Mouse (Mus musculus): ENCODE data around the gene Eme2. TPM values are rescaled to one million over a fixed set of nuclear protein-coding genes. Genes with fewer than 3 reads are reported as not detected.
A peak's percentile ranks its signal among the peaks of the same experiment; 100 is the strongest.

Eme2 gene
- polyA plus RNA-seq, 1 experiment from 2014 or later, result 17.5 TPM

- H3K4me3 ChIP-seq (ENCODE audit: low read depth, low read length), result peak overlapping the region; percentile 68
- H3K4me1 ChIP-seq (ENCODE audit: insufficient read depth, low read depth, low read length), result peaks cover 9% of the 10 kb centered on the region
- H3K9ac ChIP-seq (replicated peaks; ENCODE audit: low read depth), result peak overlapping the region; percentile 79
- DNase-seq (ENCODE audit: low spot score) (no peak), ATAC-seq (no peak)
- no peaks in the 10 kb centered on the region for H3K36me3 ChIP-seq (ENCODE audit: insufficient read depth, low read length)
- TF ChIP-seq EP300 (IDR thresholded peaks at IDR 0.05), result no peak
- H3K4me2 ChIP-seq (replicated peaks; ENCODE audit: low read depth, low read length), result peak overlapping the region; percentile 82
- H3K27me3 ChIP-seq (replicated peaks; ENCODE audit: insufficient read depth, low read length), result no peaks in the 10 kb centered on the region
- H3K27ac ChIP-seq (ENCODE audit: low read length), result no peak overlapping the region
- no peaks in the 10 kb centered on the region for H3K9me3 ChIP-seq (ENCODE audit: low read length)
Observed at GRCm38 (mm10) chr17:24935666-24936065, 40.8 kb upstream of the Eme2 start.

- no peak overlapping the region for H3K4me3 ChIP-seq (ENCODE audit: low read depth, low read length)
- peak overlapping the region; percentile 79; the same call in 1 of the 2 replicates for H3K9ac ChIP-seq (replicated peaks; ENCODE audit: low read depth)
- peaks cover 9% of the 10 kb centered on the region for H3K4me1 ChIP-seq (ENCODE audit: insufficient read depth, low read depth, low read length)
- no peaks in the 10 kb centered on the region for H3K36me3 ChIP-seq (ENCODE audit: insufficient read depth, low read length)
- no peaks in the 10 kb centered on the region for H3K27me3 ChIP-seq (replicated peaks; ENCODE audit: insufficient read depth, low read length)
- WGBS, result 55% methylated on average over 4 of the region's 4 CpGs
- TF ChIP-seq EP300 (IDR thresholded peaks at IDR 0.05), result no peak
- TF ChIP-seq CTCF (IDR thresholded peaks at IDR 0.05), result no peak
- no peak overlapping the region for H3K27ac ChIP-seq (ENCODE audit: low read length)
- H3K9me3 ChIP-seq (ENCODE audit: low read length), result no peaks in the 10 kb centered on the region
- ATAC-seq (no peak), DNase-seq (ENCODE audit: low spot score) (no peak)
- H3K4me2 ChIP-seq (replicated peaks; ENCODE audit: low read depth, low read length), result no peak overlapping the region
Observed at GRCm38 (mm10) chr17:24934926-24935325, 40.0 kb upstream of the Eme2 start.

- no peak overlapping the region for H3K9ac ChIP-seq (replicated peaks; ENCODE audit: low read depth)
- WGBS, result 78% methylated on average over 4 of the region's 4 CpGs
Observed at GRCm38 (mm10) chr17:24933163-24933562, 38.3 kb upstream of the Eme2 start.

GRCm38 (mm10) chr17:24932431-24932830, 37.5 kb upstream of the Eme2 start:
- H3K4me3 ChIP-seq (ENCODE audit: low read depth, low read length), result no peak overlapping the region
- DNase-seq (ENCODE audit: low spot score), result no peak
- no peak overlapping the region for H3K27ac ChIP-seq (ENCODE audit: low read length)
- WGBS, result 88% methylated on average over 4 of the region's 4 CpGs
- H3K4me1 ChIP-seq (ENCODE audit: insufficient read depth, low read depth, low read length), result peaks cover 9% of the 10 kb centered on the region
- TF ChIP-seq EP300 (IDR thresholded peaks at IDR 0.05), result no peak
- no peak for TF ChIP-seq CTCF (IDR thresholded peaks at IDR 0.05)
- H3K9me3 ChIP-seq (ENCODE audit: low read length), result no peaks in the 10 kb centered on the region
- no peak overlapping the region for H3K9ac ChIP-seq (replicated peaks; ENCODE audit: low read depth)
- H3K36me3 ChIP-seq (ENCODE audit: insufficient read depth, low read length), result no peaks in the 10 kb centered on the region
- no peak overlapping the region for H3K4me2 ChIP-seq (replicated peaks; ENCODE audit: low read depth, low read length)
- no peak for ATAC-seq
- H3K27me3 ChIP-seq (replicated peaks; ENCODE audit: insufficient read depth, low read length), result no peaks in the 10 kb centered on the region

More at GRCm38 (mm10) chr17:24933163-24933562, 38.3 kb upstream of the Eme2 start:
- H3K9me3 ChIP-seq (ENCODE audit: low read length), result no peaks in the 10 kb centered on the region
- peaks cover 9% of the 10 kb centered on the region for H3K4me1 ChIP-seq (ENCODE audit: insufficient read depth, low read depth, low read length)
- H3K36me3 ChIP-seq (ENCODE audit: insufficient read depth, low read length), result no peaks in the 10 kb centered on the region
- no peak overlapping the region for H3K27ac ChIP-seq (ENCODE audit: low read length)
- H3K27me3 ChIP-seq (replicated peaks; ENCODE audit: insufficient read depth, low read length), result no peaks in the 10 kb centered on the region
- DNase-seq (ENCODE audit: low spot score) (no peak), ATAC-seq (no peak)
- no peak overlapping the region for H3K4me3 ChIP-seq (ENCODE audit: low read depth, low read length)
- H3K4me2 ChIP-seq (replicated peaks; ENCODE audit: low read depth, low read length), result no peak overlapping the region
- TF ChIP-seq EP300 (IDR thresholded peaks at IDR 0.05), result no peak
- TF ChIP-seq CTCF (IDR thresholded peaks at IDR 0.05), result no peak

- Histone ChIP-seq H3K4me1 (ENCODE audit: insufficient read depth, low read depth, low read length) (no peaks in the 10 kb centered on the region), H3K27me3 (replicated peaks; ENCODE audit: insufficient read depth, low read length) (no peaks in the 10 kb centered on the region), H3K27ac (ENCODE audit: low read length) (no peak overlapping the region), H3K9me3 (ENCODE audit: low read length) (no peaks in the 10 kb centered on the region), H3K9ac (replicated peaks; ENCODE audit: low read depth) (no peak overlapping the region), H3K4me3 (ENCODE audit: low read depth, low read length) (no peak overlapping the region), H3K36me3 (ENCODE audit: insufficient read depth, low read length) (0 out of 2 replicates have a peak, but pooled peaks cover 4% of the 10 kb centered on the region), H3K4me2 (replicated peaks; ENCODE audit: low read depth, low read length) (no peak overlapping the region)
- DNase-seq (ENCODE audit: low spot score) (no peak), ATAC-seq (peak; percentile 17; the same call in 1 of the 2 replicates)
- WGBS, result 71% methylated on average over 1 of the region's 1 CpGs
- TF ChIP-seq CTCF (IDR thresholded peaks at IDR 0.05), result no peak
- TF ChIP-seq EP300 (IDR thresholded peaks at IDR 0.05), result no peak
Observed at GRCm38 (mm10) chr17:24929506-24929905, 34.6 kb upstream of the Eme2 start.

- no peak for TF ChIP-seq EP300 (IDR thresholded peaks at IDR 0.05)
- TF ChIP-seq CTCF (IDR thresholded peaks at IDR 0.05), result no peak
- ATAC-seq, result no peak
- Histone ChIP-seq H3K4me1 (ENCODE audit: insufficient read depth, low read depth, low read length) (no peaks in the 10 kb centered on the region), H3K36me3 (ENCODE audit: insufficient read depth, low read length) (peaks cover 46% of the 10 kb centered on the region), H3K4me3 (ENCODE audit: low read depth, low read length) (no peak overlapping the region), H3K27ac (ENCODE audit: low read length) (no peak overlapping the region), H3K4me2 (replicated peaks; ENCODE audit: low read depth, low read length) (no peak overlapping the region), H3K9me3 (ENCODE audit: low read length) (no peaks in the 10 kb centered on the region), H3K27me3 (replicated peaks; ENCODE audit: insufficient read depth, low read length) (no peaks in the 10 kb centered on the region), H3K9ac (replicated peaks; ENCODE audit: low read depth) (no peak overlapping the region)
- DNase-seq (ENCODE audit: low spot score), result no peak
- 97% methylated on average over 1 of the region's 1 CpGs for WGBS
Observed at GRCm38 (mm10) chr17:24923246-24923645, 28.4 kb upstream of the Eme2 start.

GRCm38 (mm10) chr17:24913984-24914383, 19.1 kb upstream of the Eme2 start:
- DNase-seq (ENCODE audit: low spot score) (no peak), ATAC-seq (no peak)
- Histone ChIP-seq H3K4me3 (ENCODE audit: low read depth, low read length) (no peak overlapping the region), H3K9me3 (ENCODE audit: low read length) (no peaks in the 10 kb centered on the region), H3K4me2 (replicated peaks; ENCODE audit: low read depth, low read length) (no peak overlapping the region), H3K27ac (ENCODE audit: low read length) (no peak overlapping the region), H3K27me3 (replicated peaks; ENCODE audit: insufficient read depth, low read length) (no peaks in the 10 kb centered on the region), H3K4me1 (ENCODE audit: insufficient read depth, low read depth, low read length) (no peaks in the 10 kb centered on the region), H3K9ac (replicated peaks; ENCODE audit: low read depth) (no peak overlapping the region), H3K36me3 (ENCODE audit: insufficient read depth, low read length) (peaks cover 84% of the 10 kb centered on the region)
- TF ChIP-seq EP300 (IDR thresholded peaks at IDR 0.05) (no peak), CTCF (IDR thresholded peaks at IDR 0.05) (no peak)
